Mouse (Mus musculus): ENCODE data around the gene Nrp2. TPM values are rescaled to one million over a fixed set of nuclear protein-coding genes. Genes with fewer than 3 reads are reported as not detected.
A peak's percentile ranks its signal among the peaks of the same experiment; 100 is the strongest.

The Nrp2 gene
- total RNA-seq, 2 experiments from 2014 or later, result 41.9 to 56.8 TPM

GRCm38 (mm10) chr1:62834443-62835185 lies 131.5 kb downstream of the Nrp2 start:
- no peak for DNase-seq
- intact Hi-C loops (cut with DNase I), result no loop called here

- no peak for DNase-seq
- intact Hi-C loops (cut with DNase I), result no loop called here
Observed at GRCm38 (mm10) chr1:62838083-62838482, 135.0 kb downstream of the Nrp2 start.

- DNase-seq, result no peak
- intact Hi-C loops (cut with DNase I), result no loop called here
Observed at GRCm38 (mm10) chr1:62838631-62839030, 135.5 kb downstream of the Nrp2 start.

GRCm38 (mm10) chr1:62843215-62843614 lies 140.1 kb downstream of the Nrp2 start:
- DNase-seq, result no peak
- intact Hi-C loops (cut with DNase I), result no loop called here

- intact Hi-C loops (cut with DNase I), result no loop called here
- no peak for DNase-seq
Observed at GRCm38 (mm10) chr1:62850990-62851940, 148.2 kb downstream of the Nrp2 start.

GRCm38 (mm10) chr1:62853362-62853761 lies 150.3 kb downstream of the Nrp2 start:
- no peak for DNase-seq
- intact Hi-C loops (cut with DNase I), result no loop called here

- intact Hi-C loops (cut with DNase I), result no loop called here
- DNase-seq, result no peak
Observed at GRCm38 (mm10) chr1:62853996-62854395, 150.9 kb downstream of the Nrp2 start.

GRCm38 (mm10) chr1:62859098-62859497 lies 156.0 kb downstream of the Nrp2 start:
- no peak for DNase-seq
- intact Hi-C loops (cut with DNase I), result no loop called here

GRCm38 (mm10) chr1:62859556-62860300 lies 156.6 kb downstream of the Nrp2 start:
- intact Hi-C loops (cut with DNase I), result no loop called here
- DNase-seq, result peak in 1 of 2 experiments; percentile 3

GRCm38 (mm10) chr1:62860327-62860726 lies 157.2 kb downstream of the Nrp2 start:
- peak in 1 of 2 experiments; percentile 9 for DNase-seq

GRCm38 (mm10) chr1:62860788-62861187 lies 157.7 kb downstream of the Nrp2 start:
- DNase-seq, result peak; percentile 25 to 49
- intact Hi-C loops (cut with DNase I), result no loop called here

More at GRCm38 (mm10) chr1:62860327-62860726, 157.2 kb downstream of the Nrp2 start:
- intact Hi-C loops (cut with DNase I), result no loop called here

Data from heart, postnatal 14 days (tissue).